Mouse (Mus musculus): ENCODE measurements around the gene Atoh1. TPM values are rescaled to one million over a fixed set of nuclear protein-coding genes. Genes with fewer than 3 reads are reported as not detected.

Atoh1 gene
- polyA plus RNA-seq, 1 experiment = 0.07 TPM

DNA sequence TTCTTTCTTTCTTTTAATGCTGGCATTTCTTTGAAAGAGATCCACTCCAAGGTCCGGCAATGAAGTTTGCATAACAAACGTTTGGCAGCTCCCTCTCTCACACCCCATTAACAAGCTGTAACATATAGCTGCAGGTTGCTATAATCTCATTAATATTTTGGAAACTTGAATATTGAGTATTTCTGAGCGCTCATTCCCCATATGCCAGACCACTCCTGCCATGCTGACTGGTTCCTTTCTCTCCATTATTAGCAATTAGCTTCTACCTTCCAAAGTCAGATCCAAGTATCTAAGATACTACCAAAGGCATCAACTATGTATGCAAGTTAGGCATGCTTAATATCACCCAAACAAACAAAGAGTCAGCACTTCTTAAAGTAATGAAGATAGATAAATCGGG lies 4.4 kb downstream of the Atoh1 start:
- H3K27me3 ChIP-seq (ENCODE audit: control insufficient read depth, insufficient read depth, low read length) = peaks cover 7% of the 10 kb centered on the region; the same call in 1 of the 2 replicates
- H3K4me1 ChIP-seq (replicated peaks; ENCODE audit: control insufficient read depth, insufficient read depth, low read length) = no peaks in the 10 kb centered on the region
- TF ChIP-seq CTCF (IDR thresholded peaks at IDR 0.05; ENCODE audit: borderline replicate concordance, control insufficient read depth, extremely low read depth, insufficient read depth, low read length, poor library complexity) (no peak), POLR2A (IDR thresholded peaks at IDR 0.05; ENCODE audit: control insufficient read depth, extremely low read depth, insufficient read depth, low read length, poor library complexity) (no peak)
- H3K27ac ChIP-seq (ENCODE audit: control insufficient read depth, insufficient read depth, low read length) = no peak overlapping the region
- H3K4me3 ChIP-seq (ENCODE audit: control insufficient read depth, insufficient read depth, low read length) = no peak overlapping the region
- H3K36me3 ChIP-seq (ENCODE audit: control insufficient read depth, insufficient read depth, low read length) = no peaks in the 10 kb centered on the region
- 10% methylated on average over 4 of the region's 4 CpGs for WGBS
- DNase-seq = no peak

DNA sequence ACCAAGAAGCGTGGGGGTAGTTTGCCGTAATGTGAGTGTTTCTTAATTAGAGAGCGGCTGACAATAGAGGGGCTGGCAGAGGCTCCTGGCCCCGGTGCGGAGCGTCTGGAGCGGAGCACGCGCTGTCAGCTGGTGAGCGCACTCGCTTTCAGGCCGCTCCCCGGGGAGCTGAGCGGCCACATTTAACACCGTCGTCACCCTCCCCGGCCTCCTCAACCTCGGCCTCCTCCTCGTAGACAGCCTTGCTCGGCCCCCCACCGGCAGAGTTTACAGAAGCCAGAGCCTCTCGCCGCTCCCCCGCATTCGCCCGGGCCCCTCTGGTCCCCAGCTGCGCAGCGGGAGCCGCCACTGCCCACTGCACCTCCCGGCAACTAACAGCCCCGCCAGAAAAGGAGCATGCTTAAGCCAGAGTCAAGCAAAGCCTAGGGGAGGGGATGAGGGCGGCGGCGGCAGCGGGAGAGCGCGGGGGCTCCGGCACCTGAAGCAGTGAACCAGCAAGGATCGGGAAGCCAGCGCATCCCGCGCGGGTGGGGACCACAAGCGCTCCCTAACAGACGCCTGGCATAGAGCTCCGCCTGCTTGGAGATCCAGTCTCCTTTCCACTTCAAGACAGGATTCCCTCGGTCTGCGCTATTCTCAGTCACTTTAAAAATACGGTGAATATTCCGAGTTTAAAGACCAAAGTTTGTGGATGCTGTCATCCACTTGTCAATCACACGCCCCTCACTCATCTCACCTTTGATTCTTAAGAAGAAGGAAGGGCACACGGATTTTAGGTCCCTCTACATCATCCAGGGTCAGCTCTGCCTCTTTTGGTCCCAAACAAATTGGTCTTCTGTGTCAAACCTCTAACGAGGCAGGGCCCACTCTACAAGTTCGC lies 5.8 kb downstream of the Atoh1 start:
- no peak overlapping the region for H3K4me3 ChIP-seq (ENCODE audit: control insufficient read depth, insufficient read depth, low read length)

DNA sequence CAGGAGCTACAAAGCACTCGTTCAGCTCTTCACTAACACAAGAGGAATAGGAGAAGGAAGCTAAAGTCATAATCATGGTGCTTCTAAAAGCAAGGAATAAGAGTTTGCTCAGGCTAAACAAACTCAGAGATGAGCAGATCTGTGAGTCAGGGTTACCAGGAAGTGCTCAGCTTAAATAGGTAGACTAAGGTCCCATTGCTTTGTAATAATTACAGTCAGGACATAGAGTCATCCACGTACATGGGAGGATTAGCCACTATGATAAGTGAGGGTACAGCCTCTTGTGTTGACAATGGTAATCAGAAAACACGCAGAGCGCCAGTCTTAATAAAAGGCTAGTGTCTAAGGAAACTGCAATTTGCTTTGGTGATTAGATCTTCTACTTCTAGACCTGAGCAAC lies 7.4 kb downstream of the Atoh1 start:
- DNase-seq = no peak
- Histone ChIP-seq H3K4me3 (ENCODE audit: control insufficient read depth, insufficient read depth, low read length) (no peak overlapping the region), H3K4me1 (replicated peaks; ENCODE audit: control insufficient read depth, insufficient read depth, low read length) (no peaks in the 10 kb centered on the region), H3K27me3 (ENCODE audit: control insufficient read depth, insufficient read depth, low read length) (peaks cover 2% of the 10 kb centered on the region; the same call in 1 of the 2 replicates), H3K27ac (ENCODE audit: control insufficient read depth, insufficient read depth, low read length) (no peak overlapping the region), H3K36me3 (ENCODE audit: control insufficient read depth, insufficient read depth, low read length) (no peaks in the 10 kb centered on the region)
- no peak for TF ChIP-seq CTCF (IDR thresholded peaks at IDR 0.05; ENCODE audit: borderline replicate concordance, control insufficient read depth, extremely low read depth, insufficient read depth, low read length, poor library complexity)
- no peak for TF ChIP-seq POLR2A (IDR thresholded peaks at IDR 0.05; ENCODE audit: control insufficient read depth, extremely low read depth, insufficient read depth, low read length, poor library complexity)
- 84% methylated on average over 4 of the region's 4 CpGs for WGBS

More for the DNA sequence above, 5.8 kb downstream of the Atoh1 start:
- peaks cover 7% of the 10 kb centered on the region; the same call in 1 of the 2 replicates for H3K27me3 ChIP-seq (ENCODE audit: control insufficient read depth, insufficient read depth, low read length)
- TF ChIP-seq POLR2A (IDR thresholded peaks at IDR 0.05; ENCODE audit: control insufficient read depth, extremely low read depth, insufficient read depth, low read length, poor library complexity) (no peak), CTCF (IDR thresholded peaks at IDR 0.05; ENCODE audit: borderline replicate concordance, control insufficient read depth, extremely low read depth, insufficient read depth, low read length, poor library complexity) (no peak)
- no peaks in the 10 kb centered on the region for H3K36me3 ChIP-seq (ENCODE audit: control insufficient read depth, insufficient read depth, low read length)
- no peaks in the 10 kb centered on the region for H3K4me1 ChIP-seq (replicated peaks; ENCODE audit: control insufficient read depth, insufficient read depth, low read length)
- WGBS = 8% methylated on average over 54 of the region's 54 CpGs
- H3K27ac ChIP-seq (ENCODE audit: control insufficient read depth, insufficient read depth, low read length) = no peak overlapping the region
- DNase-seq = no peak

GRCm38 (mm10) chr6:64742915-64743489 lies 14.1 kb downstream of the Atoh1 start:
- WGBS = 89% methylated on average over 2 of the region's 2 CpGs
- no peaks in the 10 kb centered on the region for H3K36me3 ChIP-seq (ENCODE audit: control insufficient read depth, insufficient read depth, low read length)
- H3K4me3 ChIP-seq (ENCODE audit: control insufficient read depth, insufficient read depth, low read length) = no peak overlapping the region
- no peaks in the 10 kb centered on the region for H3K4me1 ChIP-seq (replicated peaks; ENCODE audit: control insufficient read depth, insufficient read depth, low read length)
- no peaks in the 10 kb centered on the region for H3K27me3 ChIP-seq (ENCODE audit: control insufficient read depth, insufficient read depth, low read length)
- H3K27ac ChIP-seq (ENCODE audit: control insufficient read depth, insufficient read depth, low read length) = no peak overlapping the region
- no peak for DNase-seq
- no peak for TF ChIP-seq CTCF (IDR thresholded peaks at IDR 0.05; ENCODE audit: borderline replicate concordance, control insufficient read depth, extremely low read depth, insufficient read depth, low read length, poor library complexity)
- no peak for TF ChIP-seq POLR2A (IDR thresholded peaks at IDR 0.05; ENCODE audit: control insufficient read depth, extremely low read depth, insufficient read depth, low read length, poor library complexity)

GRCm38 (mm10) chr6:64754515-64754914 lies 25.6 kb downstream of the Atoh1 start:
- no peak overlapping the region for H3K4me3 ChIP-seq (ENCODE audit: control insufficient read depth, insufficient read depth, low read length)
- H3K27ac ChIP-seq (ENCODE audit: control insufficient read depth, insufficient read depth, low read length) = no peak overlapping the region
- DNase-seq = no peak
- no peaks in the 10 kb centered on the region for H3K27me3 ChIP-seq (ENCODE audit: control insufficient read depth, insufficient read depth, low read length)
- 81% methylated on average over 2 of the region's 2 CpGs for WGBS
- H3K4me1 ChIP-seq (replicated peaks; ENCODE audit: control insufficient read depth, insufficient read depth, low read length) = no peaks in the 10 kb centered on the region
- TF ChIP-seq CTCF (IDR thresholded peaks at IDR 0.05; ENCODE audit: borderline replicate concordance, control insufficient read depth, extremely low read depth, insufficient read depth, low read length, poor library complexity) = no peak
- TF ChIP-seq POLR2A (IDR thresholded peaks at IDR 0.05; ENCODE audit: control insufficient read depth, extremely low read depth, insufficient read depth, low read length, poor library complexity) = no peak
- no peaks in the 10 kb centered on the region for H3K36me3 ChIP-seq (ENCODE audit: control insufficient read depth, insufficient read depth, low read length)

DNA sequence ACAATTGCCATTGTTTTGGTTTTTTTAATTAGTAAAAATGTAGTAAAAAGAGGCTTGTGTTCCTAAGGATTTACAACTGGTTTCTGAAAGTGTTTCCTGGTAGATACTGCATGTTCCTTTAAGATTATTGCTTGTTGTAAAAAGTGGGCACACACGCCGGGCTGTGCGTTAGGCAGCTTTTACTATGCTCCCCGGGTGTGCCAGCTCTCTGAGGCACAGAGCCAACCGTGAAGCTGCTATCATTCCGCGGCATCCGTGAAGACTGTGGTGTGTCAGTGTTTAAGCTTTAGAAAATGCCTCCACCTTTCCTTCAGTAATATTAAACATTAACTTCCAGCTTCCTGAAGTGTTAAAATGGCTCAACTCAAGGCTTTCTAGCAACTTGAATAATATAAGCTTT lies 35.0 kb downstream of the Atoh1 start:
- H3K4me1 ChIP-seq (replicated peaks; ENCODE audit: control insufficient read depth, insufficient read depth, low read length) = no peaks in the 10 kb centered on the region
- H3K27ac ChIP-seq (ENCODE audit: control insufficient read depth, insufficient read depth, low read length) = no peak overlapping the region
- WGBS = 82% methylated on average over 8 of the region's 8 CpGs
- H3K27me3 ChIP-seq (ENCODE audit: control insufficient read depth, insufficient read depth, low read length) = no peaks in the 10 kb centered on the region
- H3K4me3 ChIP-seq (ENCODE audit: control insufficient read depth, insufficient read depth, low read length) = no peak overlapping the region
- H3K36me3 ChIP-seq (ENCODE audit: control insufficient read depth, insufficient read depth, low read length) = no peaks in the 10 kb centered on the region
- TF ChIP-seq POLR2A (IDR thresholded peaks at IDR 0.05; ENCODE audit: control insufficient read depth, extremely low read depth, insufficient read depth, low read length, poor library complexity) (no peak), CTCF (IDR thresholded peaks at IDR 0.05; ENCODE audit: borderline replicate concordance, control insufficient read depth, extremely low read depth, insufficient read depth, low read length, poor library complexity) (no peak)
- no peak for DNase-seq
